Mouse (Mus musculus) intestine, embryonic 16.5 days (tissue): ENCODE data around the gene Mast4. TPM values are rescaled to one million over a fixed set of nuclear protein-coding genes. Genes with fewer than 3 reads are reported as not detected.

Experiments used
- ATAC-seq: fragments of 200-750 bp; cut with Nextera tagmentation; 2 replicates; pipeline ENCODE4 v1.8.0; 2017; ENCODE audit warnings: moderate TSS enrichment, moderate library complexity
- H3K27ac ChIP-seq: fragments of 300-500 bp; sonication (generic); 2 replicates; pipeline ENCODE4 v1.5.1; 2014; ENCODE audit warnings: mild to moderate bottlenecking, low read length
- H3K27me3 ChIP-seq: fragments of 300-500 bp; sonication (generic); replicated peaks from 2 replicates; pipeline ENCODE4 v1.6.1; 2014; ENCODE audit warnings: low read length, control low read depth, mixed read lengths; ENCODE audit not compliant: control insufficient read depth, insufficient read depth
- H3K36me3 ChIP-seq: fragments of 300-500 bp; sonication (generic); 2 replicates; pipeline ENCODE4 v1.6.1; 2014; ENCODE audit warnings: low read length, control low read depth; ENCODE audit not compliant: control insufficient read depth, insufficient read depth
- H3K4me1 ChIP-seq: fragments of 300-500 bp; sonication (generic); 2 replicates; pipeline ENCODE4 v1.6.1; 2014; ENCODE audit warnings: low read length, control low read depth, mixed read lengths; ENCODE audit not compliant: control insufficient read depth, insufficient read depth
- H3K4me2 ChIP-seq: fragments of 300-500 bp; sonication (generic); 2 replicates; pipeline ENCODE4 v1.6.1; 2014; ENCODE audit warnings: low read depth, low read length, control low read depth
- H3K4me3 ChIP-seq: fragments of 300-500 bp; sonication (generic); 2 replicates; pipeline ENCODE4 v1.5.1; 2014; ENCODE audit warnings: mild to moderate bottlenecking, low read length
- H3K9ac ChIP-seq: fragments of 300-500 bp; sonication (generic); 2 replicates; pipeline ENCODE4 v1.6.1; 2014; ENCODE audit warnings: low read depth, low read length
- H3K9me3 ChIP-seq: fragments of 300-500 bp; sonication (generic); 2 replicates; pipeline ENCODE4 v1.6.1; 2016; ENCODE audit warnings: low read length, control low read depth; ENCODE audit not compliant: control insufficient read depth
- WGBS: fragments of 180-500 bp; shearing (Covaris S2); extraction: QIAGEN DNeasy Blood & Tissue Kit; methylation state at CpG from one replicate; pipeline ENCODE4 v1.1.7; 2014; 5-methylcytosine and 5-hydroxymethylcytosine counted together
- polyA plus RNA-seq: library from polyadenylated mRNA; unstranded; fragments of >200 nt; fragmentation: Nextera tagmentation; extraction: Ambion mirVana; gene quantifications from 2 replicates; pipeline ENCODE4 v1.2.1, GENCODE M21; 2015

Mast4 gene
- polyA plus RNA-seq, 1 experiment from 2014 or later, result 15.1 TPM

DNA sequence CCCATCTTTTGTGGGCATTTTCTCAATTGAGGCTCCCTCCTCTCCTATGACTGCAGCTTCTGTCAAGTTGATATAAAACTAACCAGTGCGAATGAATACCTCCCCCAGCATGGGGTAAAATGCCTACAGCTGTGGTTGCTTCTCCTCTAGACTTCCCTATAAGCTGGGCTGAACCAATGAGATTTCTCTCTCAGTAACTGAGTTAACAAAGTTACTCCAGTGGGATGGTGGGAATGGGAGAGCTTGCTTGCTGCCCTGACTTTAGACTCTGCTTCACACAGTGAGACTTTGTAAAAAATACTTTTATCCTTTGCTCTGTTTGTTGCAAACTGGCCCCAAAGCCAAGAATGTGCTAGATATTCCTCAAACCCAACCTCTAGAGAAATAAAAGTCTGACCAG, 41.2 kb downstream of the Mast4 start:
- Histone ChIP-seq H3K4me3 (no peak overlapping the region), H3K4me1 (no peaks in the 10 kb centered on the region), H3K36me3 (no peaks in the 10 kb centered on the region), H3K27me3 (no peaks in the 10 kb centered on the region), H3K9ac (no peak overlapping the region), H3K4me2 (no peak overlapping the region), H3K9me3 (no peaks in the 10 kb centered on the region), H3K27ac (no peak overlapping the region)
- WGBS, result 85% methylated on average over 1 of the region's 1 CpGs
- no peak for ATAC-seq

DNA sequence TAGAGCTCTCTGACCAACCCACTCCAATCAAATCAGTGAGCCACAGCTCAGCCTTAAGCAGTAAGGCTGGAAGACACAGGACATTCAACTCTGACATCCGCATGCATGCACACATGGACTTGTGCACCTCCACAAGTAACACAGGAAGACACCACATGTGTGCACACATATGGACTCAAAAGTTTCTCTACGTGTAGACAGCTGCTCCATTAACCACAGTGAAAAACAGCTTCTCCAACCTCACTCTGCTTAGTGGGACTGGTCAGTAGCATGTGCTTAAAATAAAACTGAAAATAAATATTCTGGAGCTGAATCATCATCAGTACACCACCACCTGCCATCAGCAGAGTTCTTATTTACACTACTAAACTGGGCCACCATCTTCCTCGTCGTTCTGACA, 43.2 kb downstream of the Mast4 start:
- no peak overlapping the region for H3K27ac ChIP-seq
- no peaks in the 10 kb centered on the region for H3K9me3 ChIP-seq
- no peak overlapping the region for H3K9ac ChIP-seq
- H3K4me3 ChIP-seq, result no peak overlapping the region
- no peaks in the 10 kb centered on the region for H3K27me3 ChIP-seq
- ATAC-seq, result no peak
- WGBS, result 69% methylated on average over 4 of the region's 4 CpGs
- H3K36me3 ChIP-seq, result no peaks in the 10 kb centered on the region
- no peak overlapping the region for H3K4me2 ChIP-seq
- H3K4me1 ChIP-seq, result no peaks in the 10 kb centered on the region

DNA sequence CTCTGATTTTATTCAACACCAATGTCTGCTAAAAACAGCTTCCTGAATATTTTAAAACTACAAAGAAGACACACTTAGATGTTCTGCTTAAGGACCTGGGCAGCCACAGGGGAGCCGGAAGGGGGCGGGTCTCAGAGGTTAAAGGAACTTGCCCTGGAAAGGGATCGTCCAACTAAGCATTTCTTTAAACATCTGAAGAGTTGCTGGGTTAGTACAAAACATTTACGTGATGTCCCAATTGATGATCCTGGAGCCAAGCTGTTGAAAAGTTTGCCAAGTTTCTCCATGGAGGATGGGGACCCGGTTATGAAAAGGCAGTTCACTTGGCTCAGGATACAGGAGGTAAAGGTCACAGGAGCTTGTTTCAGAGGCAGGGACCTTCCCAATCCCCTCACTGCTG, 48.5 kb downstream of the Mast4 start:
- H3K4me2 ChIP-seq, result no peak overlapping the region
- no peak overlapping the region for H3K9ac ChIP-seq
- no peaks in the 10 kb centered on the region for H3K27me3 ChIP-seq
- no peak for ATAC-seq
- no peak overlapping the region for H3K4me3 ChIP-seq
- no peaks in the 10 kb centered on the region for H3K4me1 ChIP-seq
- H3K9me3 ChIP-seq, result no peaks in the 10 kb centered on the region
- 81% methylated on average over 5 of the region's 5 CpGs for WGBS
- no peaks in the 10 kb centered on the region for H3K36me3 ChIP-seq
- no peak overlapping the region for H3K27ac ChIP-seq

DNA sequence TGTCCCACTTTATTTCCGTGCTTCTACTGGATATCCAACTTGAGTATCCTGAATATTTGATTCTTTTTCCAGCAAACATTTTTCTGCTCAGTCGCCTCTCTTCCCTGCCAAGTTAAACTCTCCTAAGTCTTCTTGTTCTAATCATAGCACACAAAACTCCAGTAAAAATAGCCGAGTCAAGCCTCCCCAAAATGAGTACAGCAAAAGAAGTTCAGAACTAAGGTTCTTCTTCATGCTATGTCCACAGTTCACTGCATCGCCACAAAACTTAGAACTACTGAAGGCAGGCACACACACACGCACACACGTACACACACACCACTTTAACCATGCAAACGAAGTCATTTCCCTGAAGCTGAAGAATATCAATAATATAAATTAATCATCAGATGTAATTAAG, 49.3 kb downstream of the Mast4 start:
- Histone ChIP-seq H3K4me1 (no peaks in the 10 kb centered on the region), H3K27me3 (no peaks in the 10 kb centered on the region), H3K4me3 (no peak overlapping the region), H3K9ac (no peak overlapping the region), H3K9me3 (no peaks in the 10 kb centered on the region), H3K36me3 (no peaks in the 10 kb centered on the region), H3K4me2 (no peak overlapping the region), H3K27ac (no peak overlapping the region)
- WGBS, result 88% methylated on average over 7 of the region's 7 CpGs
- ATAC-seq, result no peak

DNA sequence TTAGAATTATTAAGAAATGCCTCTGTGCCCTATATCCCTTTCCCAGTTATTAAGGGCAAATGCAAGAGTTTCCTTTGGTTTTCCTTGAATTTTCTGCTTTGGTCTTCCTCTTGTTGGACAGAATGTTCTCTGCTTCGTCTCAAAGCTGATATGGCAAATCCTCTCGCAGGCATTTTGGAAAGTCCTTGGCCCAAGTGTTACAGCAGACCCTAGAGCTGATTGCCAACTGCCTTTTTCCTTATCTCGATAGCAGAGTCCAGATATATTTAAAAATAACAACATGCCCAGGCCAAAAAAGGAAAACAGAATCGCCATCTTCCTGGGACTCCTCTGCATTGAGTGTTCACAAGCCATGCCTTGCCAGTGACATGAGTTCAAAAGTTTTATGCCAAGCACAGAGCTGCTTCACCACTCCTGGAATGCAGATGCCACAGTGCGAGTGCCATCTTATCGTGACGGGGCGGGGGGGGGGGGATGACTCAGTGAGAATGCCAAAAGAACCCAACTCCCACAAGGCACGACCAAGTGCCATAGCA, 63.4 kb downstream of the Mast4 start:
- no peaks in the 10 kb centered on the region for H3K36me3 ChIP-seq
- H3K9me3 ChIP-seq, result no peaks in the 10 kb centered on the region
- H3K9ac ChIP-seq, result no peak overlapping the region
- no peaks in the 10 kb centered on the region for H3K4me1 ChIP-seq
- ATAC-seq, result no peak
- no peak overlapping the region for H3K4me3 ChIP-seq
- no peak overlapping the region for H3K27ac ChIP-seq
- no peak overlapping the region for H3K4me2 ChIP-seq
- WGBS, result 85% methylated on average over 9 of the region's 9 CpGs
- H3K27me3 ChIP-seq, result no peaks in the 10 kb centered on the region

DNA sequence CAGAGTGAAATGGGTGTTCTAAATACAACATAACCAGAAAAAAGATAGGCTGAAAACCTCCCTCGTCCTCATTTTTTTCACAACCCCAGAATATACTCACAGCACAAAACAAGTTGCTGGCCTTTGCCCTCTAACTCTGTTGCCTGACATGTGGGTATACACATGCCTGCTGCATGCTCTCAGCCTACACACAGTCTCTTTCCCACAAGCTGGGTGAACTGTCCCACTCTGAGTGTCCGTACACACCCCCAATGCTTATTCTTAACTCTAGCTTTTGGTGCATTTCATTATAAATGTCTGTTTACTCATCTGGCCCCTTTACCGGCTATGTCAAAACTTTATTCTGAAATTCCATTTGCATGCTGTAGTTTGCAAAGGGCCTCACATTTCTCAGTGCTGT, 71.6 kb downstream of the Mast4 start:
- H3K27ac ChIP-seq, result no peak overlapping the region
- H3K4me1 ChIP-seq, result no peaks in the 10 kb centered on the region; the same call in 1 of the 2 replicates
- ATAC-seq, result no peak
- no peaks in the 10 kb centered on the region for H3K27me3 ChIP-seq
- H3K4me3 ChIP-seq, result no peak overlapping the region
- H3K36me3 ChIP-seq, result no peaks in the 10 kb centered on the region
- no peak overlapping the region for H3K9ac ChIP-seq
- H3K9me3 ChIP-seq, result no peaks in the 10 kb centered on the region
- WGBS, result 47% methylated on average over 3 of the region's 3 CpGs
- H3K4me2 ChIP-seq, result no peak overlapping the region

DNA sequence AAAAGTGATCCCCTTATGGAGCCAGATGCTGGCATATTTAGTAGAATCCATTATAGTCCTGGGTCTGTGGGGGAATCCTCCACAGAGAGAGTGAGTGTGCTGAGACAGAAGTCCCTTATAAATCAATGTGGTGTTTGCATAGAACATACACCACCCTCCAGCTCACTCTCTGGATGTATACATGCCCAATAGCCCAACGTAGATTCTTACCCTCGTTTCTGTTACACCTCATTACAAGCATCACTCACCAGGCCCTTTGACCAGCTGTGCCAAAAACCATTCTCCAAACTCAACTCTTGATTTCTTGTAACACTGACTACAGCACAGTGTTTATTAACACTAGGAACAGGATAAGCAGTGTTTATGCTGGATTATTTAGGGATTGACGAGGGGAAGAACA, 72.2 kb downstream of the Mast4 start:
- no peak overlapping the region for H3K4me3 ChIP-seq
- H3K27me3 ChIP-seq, result no peaks in the 10 kb centered on the region
- H3K36me3 ChIP-seq, result no peaks in the 10 kb centered on the region
- H3K27ac ChIP-seq, result no peak overlapping the region
- H3K4me1 ChIP-seq, result no peaks in the 10 kb centered on the region; the same call in 1 of the 2 replicates
- no peak overlapping the region for H3K4me2 ChIP-seq
- ATAC-seq, result no peak
- no peak overlapping the region for H3K9ac ChIP-seq
- WGBS, result 50% methylated on average over 3 of the region's 3 CpGs
- H3K9me3 ChIP-seq, result no peaks in the 10 kb centered on the region

DNA sequence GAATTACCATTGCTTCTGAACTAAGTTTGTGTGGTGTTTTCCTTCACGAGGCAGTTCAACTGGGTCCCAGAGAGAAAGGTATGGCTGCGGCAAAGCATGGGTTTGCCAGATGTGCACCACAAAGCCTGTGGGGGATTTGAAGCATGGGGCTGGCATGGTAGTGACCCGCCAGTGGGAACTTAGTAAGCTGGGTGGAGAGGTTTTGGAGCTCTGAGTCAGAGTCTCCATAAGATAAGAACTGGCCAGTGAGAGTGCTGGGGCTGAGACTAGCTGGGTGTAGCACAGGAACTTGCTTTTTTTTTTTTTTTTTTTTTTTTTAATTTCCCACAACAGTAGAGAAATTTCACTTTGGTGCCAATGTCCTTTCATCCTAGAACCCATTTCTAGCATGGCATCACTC, 73.9 kb downstream of the Mast4 start:
- Histone ChIP-seq H3K4me3 (no peak overlapping the region), H3K27ac (no peak overlapping the region), H3K4me1 (no peaks in the 10 kb centered on the region; the same call in 1 of the 2 replicates), H3K9ac (no peak overlapping the region), H3K36me3 (no peaks in the 10 kb centered on the region), H3K27me3 (no peaks in the 10 kb centered on the region), H3K4me2 (no peak overlapping the region), H3K9me3 (no peaks in the 10 kb centered on the region)
- no peak for ATAC-seq
- WGBS, result 78% methylated on average over 3 of the region's 3 CpGs

DNA sequence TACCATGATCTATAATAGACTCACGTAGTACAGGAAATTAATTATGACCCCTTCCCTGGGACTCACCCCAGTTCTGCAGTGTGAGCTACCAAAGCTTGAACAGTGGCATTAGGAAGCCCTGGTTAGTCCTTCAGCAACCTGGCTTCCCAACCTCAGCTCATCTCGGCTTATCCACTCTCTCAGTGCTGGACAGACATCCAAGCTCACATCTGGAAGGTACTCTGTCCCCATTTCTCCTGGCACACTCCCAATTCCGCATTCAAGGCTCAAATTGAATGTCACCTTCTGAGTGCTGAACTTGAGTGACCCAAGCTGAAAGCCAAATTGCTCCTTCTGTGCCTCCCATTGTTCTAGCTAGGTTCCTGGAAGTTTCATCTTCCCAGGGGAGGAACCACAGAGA, 76.2 kb downstream of the Mast4 start:
- no peak for ATAC-seq
- no peak overlapping the region for H3K4me3 ChIP-seq
- H3K9ac ChIP-seq, result no peak overlapping the region
- no peak overlapping the region for H3K4me2 ChIP-seq
- H3K27me3 ChIP-seq, result no peaks in the 10 kb centered on the region
- no peaks in the 10 kb centered on the region for H3K36me3 ChIP-seq
- H3K9me3 ChIP-seq, result no peaks in the 10 kb centered on the region
- no peak overlapping the region for H3K27ac ChIP-seq
- H3K4me1 ChIP-seq, result no peaks in the 10 kb centered on the region; the same call in 1 of the 2 replicates
- 70% methylated on average over 3 of the region's 3 CpGs for WGBS

DNA sequence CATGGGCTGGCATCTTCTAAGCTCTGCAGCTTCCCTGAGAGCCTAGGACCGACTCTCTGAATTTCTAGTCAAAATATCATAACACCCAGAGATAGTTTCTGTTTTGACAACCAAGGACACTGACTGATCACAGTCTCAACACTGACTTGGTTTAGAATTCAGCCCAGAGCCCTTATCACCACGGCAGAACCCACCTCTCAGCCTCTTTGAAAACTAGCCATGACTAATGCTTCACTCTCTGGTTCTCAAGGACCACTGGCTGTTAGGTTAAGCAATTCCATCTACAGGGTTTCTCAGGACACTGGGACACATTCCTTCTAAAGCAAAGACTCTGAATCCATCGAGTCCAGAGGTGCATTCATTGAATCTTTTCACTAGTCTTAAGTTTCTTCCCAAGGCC, 79.4 kb downstream of the Mast4 start:
- Histone ChIP-seq H3K9ac (no peak overlapping the region), H3K4me1 (no peaks in the 10 kb centered on the region), H3K36me3 (no peaks in the 10 kb centered on the region), H3K9me3 (no peaks in the 10 kb centered on the region), H3K27me3 (no peaks in the 10 kb centered on the region), H3K27ac (no peak overlapping the region), H3K4me2 (no peak overlapping the region), H3K4me3 (no peak overlapping the region)
- 79% methylated on average over 3 of the region's 3 CpGs for WGBS
- ATAC-seq, result no peak
